Mouse (Mus musculus) adipose tissue, adult 10 weeks (tissue): ENCODE results near the gene L3mbtl2. TPM values are rescaled to one million over a fixed set of nuclear protein-coding genes. Genes with fewer than 3 reads are reported as not detected.

Experiments
- polyA plus RNA-seq: library from polyadenylated mRNA; stranded (reverse); fragments of 350-450 nt; fragmentation: Illumina TruSeq; extraction: RNeasy Lipid Tissue Mini Kit (QIAGEN cat#74804); gene quantifications from one replicate; pipeline ENCODE4 v1.2.3, GENCODE M21; 2014; ENCODE audit warnings: low read depth, low replicate concordance

L3mbtl2 gene
- 14.9 TPM for polyA plus RNA-seq

DNA sequence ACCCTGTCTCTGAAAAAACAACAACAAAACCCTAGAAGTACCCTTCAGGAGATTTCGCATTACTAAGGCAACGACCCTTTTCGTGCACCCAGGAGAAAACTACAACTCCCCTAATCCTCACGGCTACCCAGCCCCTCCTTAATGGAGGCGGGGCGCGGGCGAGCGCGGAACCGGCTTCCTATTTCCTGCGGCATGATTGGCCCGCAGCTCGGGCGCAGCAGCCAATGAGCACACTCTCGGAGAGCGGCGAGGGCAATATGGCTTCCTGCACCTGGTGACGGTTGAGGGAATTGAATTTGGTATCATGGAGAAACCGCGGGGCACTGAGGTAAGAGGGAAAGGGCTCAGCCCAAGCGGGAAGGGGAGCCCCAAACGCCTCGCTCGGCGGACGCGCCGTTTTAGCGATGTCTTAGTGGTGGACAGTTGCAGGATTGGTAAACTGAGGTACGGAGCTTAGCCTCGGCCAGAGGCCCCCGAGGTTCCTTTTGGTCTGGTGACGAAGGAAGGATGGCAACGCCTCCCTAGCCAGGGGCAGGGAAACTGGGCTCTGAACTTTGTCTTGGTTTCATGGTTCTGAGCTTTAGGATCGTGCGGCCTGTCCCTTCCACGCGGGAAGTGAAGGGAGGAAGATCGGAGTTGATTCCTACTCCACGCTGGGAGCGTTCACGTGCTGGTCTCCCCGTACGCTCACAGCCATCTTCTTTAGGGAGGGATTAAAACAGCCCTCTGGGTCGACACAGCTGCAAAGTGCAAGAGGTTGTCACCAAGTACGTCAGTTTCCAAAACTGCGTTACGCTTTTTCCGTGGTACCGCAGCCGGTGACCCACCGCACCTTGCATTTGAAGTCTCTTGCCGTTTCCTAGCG, at the start of gene L3mbtl2:
Gene L3mbtl2, plus strand, starts transcription at position 193 of the 865 bp plus-strand sequence.

DNA sequence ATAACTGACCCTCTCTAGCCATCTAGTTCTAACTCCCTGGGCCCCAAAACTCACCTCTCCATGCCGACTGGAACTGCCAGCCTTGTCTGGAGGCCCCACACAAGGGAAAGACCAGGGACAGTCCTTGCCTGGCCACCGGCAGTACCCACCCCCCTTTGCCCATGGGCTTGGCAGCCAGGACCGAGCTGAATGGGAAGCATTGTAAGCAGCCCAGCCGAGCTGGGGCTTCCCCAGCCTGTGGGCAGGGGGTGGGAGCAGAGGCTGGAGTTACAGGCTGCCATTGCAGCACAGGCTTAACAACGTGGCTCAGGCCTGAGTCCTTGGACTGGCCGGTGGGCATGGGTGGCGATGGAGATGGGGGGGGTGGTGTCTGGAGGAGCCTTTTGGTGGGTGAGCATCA, 33.5 kb downstream of the L3mbtl2 start, which contains the start of gene Chadl:
Gene Chadl, minus strand, starts transcription at position 113 of the 400 bp plus-strand sequence.

Other genes starting within 250 kb of the L3mbtl2 start
- gene Rbx1, start 197.6 kb upstream of the L3mbtl2 start, polyA plus RNA-seq = 85.1 TPM
- 22.4 TPM for gene Ep300, start 78.5 kb upstream of the L3mbtl2 start, polyA plus RNA-seq
- 1.8 TPM for gene Chadl, start 33.4 kb downstream of the L3mbtl2 start, polyA plus RNA-seq
- 38.4 TPM for gene Zc3h7b, start 81.2 kb downstream of the L3mbtl2 start, polyA plus RNA-seq
- 33.2 TPM for gene Rangap1, start 81.6 kb downstream of the L3mbtl2 start, polyA plus RNA-seq
- gene Tef, start 138.5 kb downstream of the L3mbtl2 start, polyA plus RNA-seq = 55.8 TPM
- 26.1 TPM for gene Tob2, start 194.9 kb downstream of the L3mbtl2 start, polyA plus RNA-seq
- 40.8 TPM for gene Phf5a, start 208.0 kb downstream of the L3mbtl2 start, polyA plus RNA-seq
- gene Aco2, start 208.4 kb downstream of the L3mbtl2 start, polyA plus RNA-seq = 207 TPM